Mouse (Mus musculus): Measurements from ENCODE around the gene Pbx1. TPM values are rescaled to one million over a fixed set of nuclear protein-coding genes. Genes with fewer than 3 reads are reported as not detected.

The Pbx1 gene
- polyA plus RNA-seq, 1 experiment = 56.8 TPM

GRCm38 (mm10) chr1:168230858-168231257, 201.2 kb downstream of the Pbx1 start:
- H3K4me1 ChIP-seq (ENCODE audit: control insufficient read depth, insufficient read depth, low read length) = peaks cover 26% of the 10 kb centered on the region
- TF ChIP-seq CTCF (IDR thresholded peaks at IDR 0.05; ENCODE audit: insufficient read depth, low read length) (no peak), POLR2A (IDR thresholded peaks at IDR 0.05; ENCODE audit: borderline replicate concordance, extremely low read depth, low read depth, low read length) (no peak)
- no peak for DNase-seq
- H3K4me3 ChIP-seq (replicated peaks; ENCODE audit: extremely low read depth, low read depth, low read length) = no peak overlapping the region
- WGBS = 29% methylated on average over 1 of the region's 1 CpGs

- TF ChIP-seq CTCF (IDR thresholded peaks at IDR 0.05; ENCODE audit: insufficient read depth, low read length) (no peak), POLR2A (IDR thresholded peaks at IDR 0.05; ENCODE audit: borderline replicate concordance, extremely low read depth, low read depth, low read length) (no peak)
- no peak for DNase-seq
- WGBS = 60% methylated on average over 4 of the region's 4 CpGs
- H3K4me3 ChIP-seq (replicated peaks; ENCODE audit: extremely low read depth, low read depth, low read length) = no peak overlapping the region
- peaks cover 26% of the 10 kb centered on the region for H3K4me1 ChIP-seq (ENCODE audit: control insufficient read depth, insufficient read depth, low read length)
Measured at GRCm38 (mm10) chr1:168230134-168230533, 201.9 kb downstream of the Pbx1 start.

- no peak for DNase-seq
- Histone ChIP-seq H3K4me1 (ENCODE audit: control insufficient read depth, insufficient read depth, low read length) (peaks cover 26% of the 10 kb centered on the region), H3K4me3 (replicated peaks; ENCODE audit: extremely low read depth, low read depth, low read length) (no peak overlapping the region)
- TF ChIP-seq CTCF (IDR thresholded peaks at IDR 0.05; ENCODE audit: insufficient read depth, low read length) = no peak
- TF ChIP-seq POLR2A (IDR thresholded peaks at IDR 0.05; ENCODE audit: borderline replicate concordance, extremely low read depth, low read depth, low read length) = no peak
- WGBS = 57% methylated on average over 6 of the region's 6 CpGs
Measured at GRCm38 (mm10) chr1:168228756-168229526, 203.1 kb downstream of the Pbx1 start.

- WGBS = 46% methylated on average over 6 of the region's 6 CpGs
- TF ChIP-seq CTCF (IDR thresholded peaks at IDR 0.05; ENCODE audit: insufficient read depth, low read length) = no peak
- TF ChIP-seq POLR2A (IDR thresholded peaks at IDR 0.05; ENCODE audit: borderline replicate concordance, extremely low read depth, low read depth, low read length) = no peak
- peaks cover 14% of the 10 kb centered on the region for H3K4me1 ChIP-seq (ENCODE audit: control insufficient read depth, insufficient read depth, low read length)
- no peak overlapping the region for H3K4me3 ChIP-seq (replicated peaks; ENCODE audit: extremely low read depth, low read depth, low read length)
- DNase-seq = no peak
Measured at GRCm38 (mm10) chr1:168226150-168226549, 205.9 kb downstream of the Pbx1 start.

- no peak for DNase-seq
- WGBS = 66% methylated on average over 7 of the region's 7 CpGs
- Histone ChIP-seq H3K4me3 (replicated peaks; ENCODE audit: extremely low read depth, low read depth, low read length) (no peak overlapping the region), H3K4me1 (ENCODE audit: control insufficient read depth, insufficient read depth, low read length) (peaks cover 17% of the 10 kb centered on the region)
- no peak for TF ChIP-seq POLR2A (IDR thresholded peaks at IDR 0.05; ENCODE audit: borderline replicate concordance, extremely low read depth, low read depth, low read length)
- TF ChIP-seq CTCF (IDR thresholded peaks at IDR 0.05; ENCODE audit: insufficient read depth, low read length) = no peak
Measured at GRCm38 (mm10) chr1:168225595-168226127, 206.4 kb downstream of the Pbx1 start.

- peaks cover 15% of the 10 kb centered on the region for H3K4me1 ChIP-seq (ENCODE audit: control insufficient read depth, insufficient read depth, low read length)
- DNase-seq = no peak
- no peak for TF ChIP-seq CTCF (IDR thresholded peaks at IDR 0.05; ENCODE audit: insufficient read depth, low read length)
- TF ChIP-seq POLR2A (IDR thresholded peaks at IDR 0.05; ENCODE audit: borderline replicate concordance, extremely low read depth, low read depth, low read length) = no peak
Measured at GRCm38 (mm10) chr1:168224218-168224617, 207.9 kb downstream of the Pbx1 start.

GRCm38 (mm10) chr1:168222794-168223193, 209.3 kb downstream of the Pbx1 start:
- Histone ChIP-seq H3K4me3 (replicated peaks; ENCODE audit: extremely low read depth, low read depth, low read length) (no peak overlapping the region), H3K4me1 (ENCODE audit: control insufficient read depth, insufficient read depth, low read length) (peaks cover 20% of the 10 kb centered on the region)
- no peak for TF ChIP-seq POLR2A (IDR thresholded peaks at IDR 0.05; ENCODE audit: borderline replicate concordance, extremely low read depth, low read depth, low read length)
- no peak for TF ChIP-seq CTCF (IDR thresholded peaks at IDR 0.05; ENCODE audit: insufficient read depth, low read length)
- 90% methylated on average over 7 of the region's 7 CpGs for WGBS
- DNase-seq = no peak

More at GRCm38 (mm10) chr1:168224218-168224617, 207.9 kb downstream of the Pbx1 start:
- H3K4me3 ChIP-seq (replicated peaks; ENCODE audit: extremely low read depth, low read depth, low read length) = no peak overlapping the region
- WGBS = 91% methylated on average over 5 of the region's 5 CpGs

- peak; percentile 14; the same call in 1 of the 2 replicates for TF ChIP-seq CTCF (IDR thresholded peaks at IDR 0.05; ENCODE audit: insufficient read depth, low read length)
- TF ChIP-seq POLR2A (IDR thresholded peaks at IDR 0.05; ENCODE audit: borderline replicate concordance, extremely low read depth, low read depth, low read length) = no peak
- no peak overlapping the region for H3K4me3 ChIP-seq (replicated peaks; ENCODE audit: extremely low read depth, low read depth, low read length)
- DNase-seq = peak; percentile 44
- 51% methylated on average over 14 of the region's 14 CpGs for WGBS
- peaks cover 15% of the 10 kb centered on the region for H3K4me1 ChIP-seq (ENCODE audit: control insufficient read depth, insufficient read depth, low read length)
Measured at GRCm38 (mm10) chr1:168221071-168221521, 211.0 kb downstream of the Pbx1 start.

GRCm38 (mm10) chr1:168215896-168216747, 215.9 kb downstream of the Pbx1 start:
- Histone ChIP-seq H3K4me3 (replicated peaks; ENCODE audit: extremely low read depth, low read depth, low read length) (no peak overlapping the region), H3K4me1 (ENCODE audit: control insufficient read depth, insufficient read depth, low read length) (peaks cover 11% of the 10 kb centered on the region)
- TF ChIP-seq POLR2A (IDR thresholded peaks at IDR 0.05; ENCODE audit: borderline replicate concordance, extremely low read depth, low read depth, low read length) = no peak
- no peak for DNase-seq
- WGBS = 66% methylated on average over 17 of the region's 17 CpGs

All from lung, adult 2 months (tissue).